25 mouse cellular contexts compared by ENCODE assay signal in genomic region chr3:142207488-142207887, GRCm38 (mm10). TPM values are rescaled to one million over a fixed set of nuclear protein-coding genes. Genes with fewer than 3 reads are reported as not detected.
DNase-seq lines count a peak whose midpoint lies in the region; ATAC-seq lines count a peak whose summit lies in the region.
"Had no signal": no experiment of that assay in that cellular context is flagged by ENCODE, and none has a peak within 500 bp of the region (broad histone marks: within the 10 kb centered on the region; RNA-seq: fewer than 3 reads in every experiment).

No protein-coding gene starts in this region.

- H3K9me3 ChIP-seq in forebrain, embryonic 10.5 days = no peaks in the 10 kb centered on the region
- H3K9me3 ChIP-seq: embryonic facial prominence, embryonic 13.5 days; embryonic facial prominence, embryonic 15.5 days; forebrain, embryonic 13.5 days; forebrain, embryonic 15.5 days had no signal

- H3K4me1 ChIP-seq in forebrain, embryonic 10.5 days = peaks cover 18% of the 10 kb centered on the region
- H3K4me1 ChIP-seq: embryonic facial prominence, embryonic 13.5 days; embryonic facial prominence, embryonic 15.5 days had no signal

- no peaks in the 10 kb centered on the region for H3K27me3 ChIP-seq in forebrain, embryonic 10.5 days (ENCODE audit: poor library complexity, severe bottlenecking)
- H3K27me3 ChIP-seq: embryonic facial prominence, embryonic 15.5 days; forebrain, embryonic 13.5 days; forebrain, embryonic 15.5 days had no signal

- peak; percentile 61 for DNase-seq in heart, adult 11 months
- no peak for DNase-seq in heart, adult 9 months (ENCODE audit: low spot score in 2 of 2)
- DNase-seq in forebrain, embryonic 10.5 days (ENCODE audit: extremely low spot score, low spot score) = no peak
- DNase-seq in kidney, adult 18-20 months = no peak
- DNase-seq: adrenal gland, adult 8-10 months; adrenal gland, postnatal 14 days; adrenal gland, postnatal 36 days; B cell, adult 2 months; cerebellum, adult 11-12 months; cerebellum, adult 2 months; cerebellum, adult 9-10 months; cerebellum, postnatal 10 days; cerebellum, postnatal 25 days; embryo, embryonic 11 days; forebrain, postnatal 0 days had no signal

- 0 out of 2 replicates have a peak, but pooled peaks have one; percentile 25 for ATAC-seq in common myeloid progenitor, adult 5-6 weeks (replicated peaks; ENCODE audit: low read depth, poor library complexity, severe bottlenecking)
- ATAC-seq: activated CD4-positive, CD25-positive, alpha-beta regulatory T cell, adult 4 months; CD4-positive, CD25-positive, alpha-beta regulatory T cell, adult 4 months; forebrain, embryonic 13.5 days; forebrain, embryonic 15.5 days; forebrain, postnatal 0 days; Patski had no signal

- no peak overlapping the region for H3K4me3 ChIP-seq in forebrain, embryonic 10.5 days
- H3K4me3 ChIP-seq: embryonic facial prominence, embryonic 13.5 days; embryonic facial prominence, embryonic 15.5 days; erythroblast, embryonic 14.5 days; forebrain, embryonic 13.5 days; forebrain, embryonic 15.5 days had no signal

- 92% methylated on average over 6 of the region's 6 CpGs for WGBS in forebrain, embryonic 10.5 days

- no peak overlapping the region for H3K27ac ChIP-seq in forebrain, embryonic 10.5 days
- H3K27ac ChIP-seq: embryonic facial prominence, embryonic 13.5 days; embryonic facial prominence, embryonic 15.5 days; forebrain, embryonic 13.5 days; forebrain, embryonic 15.5 days had no signal

- H3K36me3 ChIP-seq in forebrain, embryonic 10.5 days (replicated peaks) = no peaks in the 10 kb centered on the region
- H3K36me3 ChIP-seq: embryonic facial prominence, embryonic 13.5 days; embryonic facial prominence, embryonic 15.5 days; forebrain, embryonic 15.5 days had no signal

RNA-seq across cellular contexts. Expression of gene Bmpr1b, which starts 38.3 kb away (rescaled TPM):
- total RNA-seq in common myeloid progenitor, adult 5-6 weeks (2017) = not detected in 2 replicates
- 9.2 and 10.9 TPM in 2 replicates for polyA plus RNA-seq in forebrain, embryonic 10.5 days (2016; fragmentation: Nextera tagmentation; extraction: Ambion mirVana)
- total RNA-seq: MEL had no signal
- polyA plus RNA-seq: activated CD4-positive, CD25-positive, alpha-beta regulatory T cell, adult 4 months; CD4-positive, CD25-positive, alpha-beta regulatory T cell, adult 4 months; erythroblast, embryonic 14.5 days; Patski had no signal
